Mouse (Mus musculus) spleen, embryonic (tissue): Measurements from ENCODE around the gene 1700011M02Rik.
"Not testable (repeated sequence)": the region's sequence is repeated elsewhere in the genome, so short reads cannot be mapped to it uniquely, and the experiment has no call there.

Experiments used
- CTCF ChIA-PET: fragments of 350-600 bp; sonication (Branson Sonifier 250); formaldehyde crosslinking; loops from one replicate; lab custom pipeline; 2022; lab: Charles Lee

The 1700011M02Rik gene

DNA sequence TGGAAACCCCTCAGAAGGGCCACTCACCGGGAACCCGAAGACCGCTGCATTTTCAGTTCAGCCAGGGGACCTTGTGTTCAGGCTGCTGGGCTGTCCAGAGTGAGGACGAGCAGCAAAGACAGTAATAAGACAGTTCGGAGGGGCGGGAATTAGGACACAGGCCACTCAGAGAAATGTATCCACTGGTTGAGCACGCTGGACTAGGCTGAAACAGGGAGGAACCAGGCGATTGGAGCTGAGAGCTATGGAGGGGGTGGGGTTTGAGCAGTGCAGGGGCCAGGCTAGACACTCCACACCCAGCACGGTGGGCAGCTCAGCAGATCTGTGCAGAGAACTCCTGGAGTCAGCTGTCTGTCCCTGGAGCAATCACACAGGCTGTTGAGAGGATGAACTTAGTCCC is at the start of gene 1700011M02Rik, which contains the start of gene Dmrtc1a:
TSS of gene 1700011M02Rik (plus strand) at position 319 of the 400 bp plus-strand sequence.
TSS of gene Dmrtc1a (minus strand) at position 101 of the 400 bp plus-strand sequence.
- CTCF ChIA-PET = not testable (repeated sequence)

DNA sequence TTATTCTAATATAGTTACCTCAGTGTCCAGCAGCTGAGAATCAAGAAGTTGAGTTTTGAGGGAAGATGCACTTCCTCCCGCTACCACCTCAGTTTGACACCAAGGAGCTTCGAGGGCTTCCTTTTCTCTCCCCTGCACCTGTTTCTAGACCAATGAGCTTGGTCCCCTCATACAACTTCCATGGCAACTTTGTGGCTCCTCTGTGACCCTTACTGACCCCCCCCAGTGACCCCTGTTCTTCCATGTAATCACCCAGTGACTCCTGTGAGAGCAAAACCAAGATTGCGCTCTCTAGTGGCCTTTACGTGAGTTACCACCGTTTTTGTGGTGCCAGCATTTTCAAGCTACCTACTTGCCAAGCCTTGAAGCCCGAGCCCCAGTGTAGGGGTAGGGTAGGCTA is 40.8 kb upstream of the 1700011M02Rik start, which contains the start of gene 1700031F05Rik:
TSS of gene 1700031F05Rik (minus strand) at position 101 of the 400 bp plus-strand sequence.
- CTCF ChIA-PET = no interaction called here

DNA sequence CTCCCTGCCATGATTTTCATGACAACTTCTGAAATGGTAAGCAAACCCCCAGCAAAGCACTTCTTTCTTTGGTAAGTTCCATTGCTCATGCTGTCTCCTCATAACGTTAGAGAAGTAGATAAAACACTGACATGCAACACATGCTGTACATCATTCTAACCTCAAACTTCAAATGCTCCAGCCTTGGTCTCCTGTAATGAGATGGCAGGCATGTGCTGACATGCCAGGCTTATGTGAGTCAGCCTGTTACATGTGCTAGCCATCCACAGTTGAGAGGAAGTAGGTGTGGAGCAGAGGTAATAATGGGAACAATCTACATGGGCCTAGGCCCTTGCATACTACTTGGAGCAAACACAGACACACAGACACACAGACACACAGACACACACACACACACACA is 6.1 kb downstream of the 1700011M02Rik start:
- CTCF ChIA-PET = not testable (repeated sequence)

DNA sequence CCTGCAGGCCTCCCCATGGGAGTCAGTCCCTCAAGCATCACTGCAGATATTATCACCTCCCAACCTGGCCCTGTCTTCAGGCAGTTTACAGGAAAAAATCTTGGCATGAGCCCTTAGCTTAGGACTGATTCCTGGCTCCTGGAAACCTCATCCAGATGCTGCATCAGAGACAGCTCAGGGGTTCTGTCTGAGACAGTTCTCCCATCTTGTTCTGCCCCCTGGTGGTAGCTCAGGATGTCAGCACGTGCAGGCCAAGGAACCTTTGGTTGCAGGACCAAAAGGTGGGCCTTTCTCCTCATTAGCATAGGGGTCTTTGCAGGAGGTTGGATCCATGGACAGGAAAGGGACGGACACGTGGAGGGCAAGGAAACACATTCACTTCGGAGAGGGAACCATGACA is 18.0 kb downstream of the 1700011M02Rik start:
- CTCF ChIA-PET = not testable (repeated sequence)

DNA sequence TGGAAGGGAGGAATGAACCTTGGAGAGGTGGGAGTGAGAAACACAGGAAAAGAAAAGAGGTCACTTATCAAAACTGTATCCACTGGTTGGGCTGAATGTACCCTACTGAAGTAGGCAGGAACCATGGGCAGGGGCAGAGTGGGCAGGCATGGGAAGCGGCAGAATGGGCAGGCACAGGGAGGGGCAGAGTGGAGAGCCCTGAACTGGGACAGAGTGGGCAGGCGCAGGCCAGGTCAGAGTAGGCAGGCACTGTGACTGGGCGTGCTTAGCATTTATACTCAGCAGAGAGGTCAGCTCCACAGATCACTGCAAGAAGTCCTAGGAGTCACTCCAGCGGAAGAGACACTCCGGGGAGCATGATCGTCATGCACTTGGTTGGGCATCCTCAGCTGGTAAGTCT is 19.4 kb downstream of the 1700011M02Rik start, which contains the start of gene 1700018G05Rik:
TSS of gene 1700018G05Rik (plus strand) at position 301 of the 400 bp plus-strand sequence.
- CTCF ChIA-PET = not testable (repeated sequence)

DNA sequence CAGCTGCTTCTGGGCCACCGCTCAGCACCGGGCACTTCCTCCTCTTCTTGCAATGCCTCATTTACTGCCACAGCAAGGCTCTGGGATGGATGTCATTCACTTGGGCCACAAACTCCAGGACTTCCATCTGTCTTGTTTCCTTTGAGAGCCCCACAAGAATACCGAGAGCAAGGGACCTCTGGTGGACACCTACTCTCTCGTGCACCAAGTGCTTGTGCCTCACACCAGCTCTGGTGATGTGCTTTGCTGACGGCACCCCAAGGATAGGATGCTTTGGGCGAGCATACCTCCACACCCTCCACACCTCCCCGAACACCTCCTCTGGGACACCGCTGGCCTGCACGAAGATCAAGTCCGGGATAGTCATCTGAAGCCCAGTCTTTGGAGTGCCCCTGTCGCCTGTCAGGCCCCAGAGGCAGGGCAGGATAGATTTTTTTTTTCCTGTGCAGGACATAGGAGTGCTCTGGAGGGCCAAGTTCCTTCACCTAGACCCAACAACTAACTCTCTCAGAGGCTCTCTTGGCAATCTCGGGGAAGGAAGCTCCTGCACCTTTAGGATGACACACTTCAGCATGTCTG is 24.4 kb downstream of the 1700011M02Rik start:
- CTCF ChIA-PET = no interaction called here

DNA sequence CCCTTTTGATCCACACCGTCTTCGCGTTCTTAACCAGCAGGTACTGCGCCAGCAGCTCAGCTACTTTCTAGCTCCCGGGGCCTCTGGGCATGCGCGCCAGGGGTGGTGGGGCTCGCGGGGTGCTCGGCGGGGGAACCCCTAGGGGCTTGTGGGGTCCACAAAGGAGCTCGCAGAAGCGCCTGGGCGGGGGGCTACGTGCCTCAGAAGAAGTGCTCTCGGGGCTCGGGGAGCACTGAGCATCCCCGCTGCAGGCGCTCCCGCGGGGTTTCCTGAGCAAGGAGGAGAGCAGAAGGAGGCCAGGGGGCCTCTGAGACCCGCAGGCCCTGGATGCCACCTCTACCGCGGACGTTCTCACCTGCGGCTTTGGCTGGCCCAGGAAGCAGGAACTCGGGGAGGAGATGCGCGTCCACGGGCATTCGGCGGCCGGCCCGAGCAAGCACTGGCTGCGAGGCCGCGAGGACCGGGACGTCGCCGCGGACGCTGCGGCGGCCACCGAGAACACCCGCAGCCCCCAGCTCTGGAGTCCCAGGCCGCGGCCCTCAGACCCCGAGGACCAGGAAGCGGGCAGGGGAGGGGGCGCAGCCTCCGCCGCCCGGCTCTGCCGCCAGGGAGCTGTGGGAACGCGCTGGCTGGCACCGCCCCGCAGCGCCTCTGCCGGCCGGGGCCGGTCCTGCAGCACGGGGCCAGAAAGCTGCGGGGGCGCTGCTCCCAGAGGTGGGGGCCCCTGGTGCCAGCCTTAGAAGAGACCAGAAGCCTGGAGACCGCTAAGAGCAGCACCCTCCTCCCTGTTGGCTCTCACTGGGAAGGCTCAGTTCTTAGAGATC is 25.1 kb downstream of the 1700011M02Rik start:
- CTCF ChIA-PET = no interaction called here

DNA sequence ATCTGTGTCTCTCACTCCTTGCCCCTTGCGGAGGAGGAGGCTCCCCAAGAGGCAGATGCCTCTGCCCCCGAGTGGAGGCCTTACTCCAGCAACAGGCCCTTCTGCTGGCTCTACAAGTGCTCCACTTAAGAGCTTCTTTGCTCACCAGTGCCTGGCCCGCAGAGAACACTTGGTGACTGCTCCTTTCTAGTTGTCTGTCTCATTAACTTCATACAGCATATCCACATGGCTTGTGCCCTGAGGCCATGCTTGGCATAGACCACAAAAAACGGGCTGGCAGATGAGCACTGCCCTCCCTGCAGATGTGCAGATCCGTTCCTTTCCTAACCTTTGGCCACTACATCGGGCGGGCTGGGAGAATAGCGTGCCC is 25.7 kb downstream of the 1700011M02Rik start:
- CTCF ChIA-PET = no interaction called here

DNA sequence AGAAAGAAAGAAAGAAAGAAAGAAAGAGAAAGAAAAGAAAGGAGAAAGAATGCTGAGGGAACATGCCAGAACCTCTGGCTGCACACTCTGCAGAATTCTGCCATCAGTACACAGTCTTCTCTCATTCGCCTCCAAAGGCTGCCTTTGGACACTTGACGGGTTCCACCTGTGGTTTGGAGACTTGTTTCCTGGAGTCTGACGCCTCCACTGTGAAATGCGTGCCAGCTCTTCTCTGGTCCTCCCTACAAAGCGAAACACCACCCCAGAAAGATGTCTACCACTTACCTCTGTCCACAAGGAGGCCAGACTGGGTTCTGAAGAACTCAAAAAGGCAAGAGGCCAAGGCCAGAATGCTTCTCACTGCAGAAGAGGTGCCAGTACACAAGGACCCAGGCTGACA is 28.0 kb downstream of the 1700011M02Rik start:
- CTCF ChIA-PET = no interaction called here

DNA sequence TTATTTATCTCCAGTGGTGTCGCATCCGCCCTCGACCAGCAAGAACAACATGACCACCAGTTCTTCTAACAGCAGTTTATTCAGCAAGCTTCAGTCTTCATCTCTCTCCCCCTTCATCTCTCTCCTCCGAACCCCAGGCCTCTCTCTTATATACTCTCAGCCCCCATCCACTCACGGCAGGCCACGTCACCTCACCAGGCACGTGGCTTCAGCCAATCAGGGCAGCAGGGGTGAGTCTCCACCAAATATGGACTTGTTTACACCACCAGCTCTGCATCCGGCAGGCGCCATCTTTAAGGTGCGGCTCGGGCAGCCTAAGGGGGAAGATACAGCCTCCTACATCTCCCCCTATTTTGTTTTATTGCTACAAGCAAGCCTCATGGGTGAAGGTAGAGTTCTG is 41.4 kb downstream of the 1700011M02Rik start:
- CTCF ChIA-PET = not testable (repeated sequence)

DNA sequence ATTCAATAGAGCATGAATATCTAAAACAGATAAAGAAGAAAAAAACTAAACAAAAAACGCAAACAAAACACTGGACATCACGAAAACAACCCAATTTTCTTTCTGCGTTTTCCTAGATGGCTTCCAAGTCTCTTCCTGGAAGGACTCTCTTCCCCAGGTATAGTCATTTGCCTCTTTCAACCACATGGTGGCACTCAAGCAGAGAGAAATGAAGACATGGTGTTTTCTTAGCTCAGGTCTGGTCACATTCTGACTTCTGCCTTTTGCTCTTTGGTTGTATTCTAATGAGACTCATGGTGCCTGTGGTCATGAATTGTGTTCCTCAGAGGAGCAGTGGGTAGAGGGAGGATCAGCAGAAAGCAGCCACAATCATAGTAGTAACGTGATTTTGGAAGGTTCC is 50.2 kb downstream of the 1700011M02Rik start:
- CTCF ChIA-PET = no interaction called here
